Mouse (Mus musculus) thymus, adult 2 months (tissue): ENCODE data around the gene Plcd3. TPM values are rescaled to one million over a fixed set of nuclear protein-coding genes. Genes with fewer than 3 reads are reported as not detected.
A peak's percentile ranks its signal among the peaks of the same experiment; 100 is the strongest.

Experiments
- DNase-seq: peaks from one replicate; pipeline ENCODE4 v3.0.0; 2021
- H3K27ac ChIP-seq: fragments of 200-500 bp; 2 replicates; pipeline ENCODE4 v1.5.1; 2012; ENCODE audit warnings: low read length, control low read depth; ENCODE audit not compliant: control insufficient read depth, insufficient read depth
- H3K27me3 ChIP-seq: fragments of 200-500 bp; 2 replicates; pipeline ENCODE4 v1.6.1; 2012; ENCODE audit warnings: mild to moderate bottlenecking, low read length, moderate library complexity, mixed read lengths; ENCODE audit not compliant: control insufficient read depth, insufficient read depth
- H3K36me3 ChIP-seq: fragments of 200-500 bp; 2 replicates; pipeline ENCODE4 v1.6.1; 2012; ENCODE audit warnings: mild to moderate bottlenecking, low read length, moderate library complexity; ENCODE audit not compliant: control insufficient read depth, insufficient read depth
- H3K4me1 ChIP-seq: fragments of 200-500 bp; replicated peaks from 2 replicates; pipeline ENCODE4 v1.6.1; 2012; ENCODE audit warnings: low read length; ENCODE audit not compliant: control insufficient read depth, insufficient read depth
- H3K4me3 ChIP-seq: fragments of 200-500 bp; 2 replicates; pipeline ENCODE4 v1.5.1; 2012; ENCODE audit warnings: mild to moderate bottlenecking, low read length, control low read depth, moderate library complexity; ENCODE audit not compliant: control insufficient read depth, insufficient read depth
- CTCF ChIP-seq: fragments of 200-500 bp; IDR thresholded peaks from 2 replicates; pipeline ENCODE4 v1.5.1; 2012; ENCODE audit warnings: mild to moderate bottlenecking, control low read depth, low read length, moderate library complexity, borderline replicate concordance; ENCODE audit not compliant: control insufficient read depth, poor library complexity, insufficient read depth; ENCODE audit errors: extremely low read depth
- POLR2A ChIP-seq: fragments of 200-500 bp; IDR thresholded peaks from 2 replicates; pipeline ENCODE4 v1.6.1; 2012; ENCODE audit warnings: mild to moderate bottlenecking, low read length, control low read depth, moderate library complexity; ENCODE audit not compliant: control insufficient read depth, poor library complexity, insufficient read depth; ENCODE audit errors: extremely low read depth
- WGBS: fragments of 180-500 bp; shearing (Covaris S2); methylation state at CpG from one replicate; pipeline ENCODE4 v1.1.7; 2018; 5-methylcytosine and 5-hydroxymethylcytosine counted together
- polyA plus RNA-seq: library from polyadenylated mRNA; depleted of rRNA; stranded (reverse); fragments of >200 nt; gene quantifications from 2 replicates; pipeline ENCODE4 v1.2.3, GENCODE M21; 2012; rRNA removed

Gene Plcd3
- polyA plus RNA-seq, 1 experiment: 5.4 TPM

DNA sequence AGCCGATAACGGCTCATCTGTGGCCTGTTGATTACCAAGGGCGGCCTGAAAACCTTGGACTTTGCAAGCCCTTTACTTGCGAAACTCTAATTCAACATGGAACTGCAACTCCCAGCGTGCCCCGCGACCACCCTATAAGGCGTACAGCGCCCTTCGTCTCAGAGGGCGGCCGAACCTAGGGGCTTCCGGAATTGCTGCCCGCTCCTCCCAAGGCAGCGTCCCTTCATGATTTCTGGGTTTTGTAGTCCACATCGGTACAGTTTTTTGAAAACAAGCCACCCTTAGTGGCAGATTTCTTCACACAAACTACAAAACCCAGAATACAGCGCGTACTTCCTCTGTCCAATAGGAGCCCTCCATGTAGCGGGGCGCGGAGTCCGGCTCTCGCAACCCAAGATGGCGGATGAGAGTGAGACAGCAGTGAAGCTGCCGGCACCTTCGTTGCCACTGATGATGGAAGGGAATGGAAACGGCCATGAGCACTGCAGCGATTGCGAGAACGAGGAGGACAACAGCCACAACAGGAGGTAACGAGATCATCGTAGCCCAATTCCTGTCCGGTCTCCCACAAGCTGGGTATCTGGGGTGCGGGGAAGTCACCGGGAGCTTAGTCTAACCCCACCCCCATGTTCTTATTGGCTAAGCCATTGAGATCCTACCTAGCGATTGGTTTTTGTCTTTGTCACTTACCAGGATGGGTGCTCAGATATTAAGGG lies 73.1 kb downstream of the Plcd3 start, which contains the start of the genes Nmt1 and Dcakd:
TSS of gene Nmt1 (plus strand) at position 15 of the 716 bp plus-strand sequence.
TSS of gene Dcakd (minus strand) at position 158 of the 716 bp plus-strand sequence.
- Histone ChIP-seq H3K4me3 (peak within 1 kb of the TSS; percentile 83), H3K27ac (peak within 1 kb of the TSS; percentile 15; the same call in 1 of the 2 replicates), H3K27me3 (no peaks in the 10 kb centered on the region), H3K36me3 (no peaks in the 10 kb centered on the region), H3K4me1 (peaks cover 2% of the 10 kb centered on the region)
- DNase-seq: peak; percentile 91
- under 1% methylated on average over 36 of the region's 36 CpGs for WGBS
- peak; percentile 67 for TF ChIP-seq POLR2A
- no peak for TF ChIP-seq CTCF

DNA sequence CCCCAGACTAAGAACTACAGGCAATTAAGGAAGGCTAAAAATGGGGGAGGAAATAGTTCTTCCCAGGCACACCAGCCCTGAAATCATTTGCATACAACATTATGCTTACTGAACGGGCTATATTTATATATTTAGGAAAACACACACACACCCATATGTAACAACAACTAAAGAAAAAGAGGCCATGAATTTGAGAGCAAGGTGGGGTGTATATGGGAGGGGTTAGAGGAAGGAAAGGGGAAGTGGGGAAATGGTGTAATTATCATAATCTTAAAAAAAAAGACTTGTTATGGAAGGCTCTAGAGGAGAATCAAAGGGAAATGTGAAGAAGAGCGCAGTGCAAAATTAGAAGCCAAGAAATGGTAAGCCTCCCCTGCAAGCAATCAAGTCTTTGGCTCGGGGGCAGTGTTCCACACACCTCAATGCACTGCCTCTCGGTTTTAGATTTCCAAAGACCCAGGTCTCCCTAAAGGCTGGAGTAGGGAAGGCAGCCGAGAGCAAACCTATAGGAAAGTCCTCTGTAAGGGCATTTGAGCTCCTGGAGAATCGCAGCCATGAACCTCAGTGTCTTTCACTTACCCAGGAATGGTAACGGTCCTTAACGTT lies 73.8 kb downstream of the Plcd3 start:
- Histone ChIP-seq H3K36me3 (no peaks in the 10 kb centered on the region), H3K27ac (peak overlapping the region; percentile 15; the same call in 1 of the 2 replicates), H3K4me1 (peaks cover 2% of the 10 kb centered on the region), H3K4me3 (peak overlapping the region; percentile 83), H3K27me3 (no peaks in the 10 kb centered on the region)
- 10% methylated on average over 8 of the region's 8 CpGs for WGBS
- no peak for TF ChIP-seq CTCF
- TF ChIP-seq POLR2A: no peak
- no peak for DNase-seq

DNA sequence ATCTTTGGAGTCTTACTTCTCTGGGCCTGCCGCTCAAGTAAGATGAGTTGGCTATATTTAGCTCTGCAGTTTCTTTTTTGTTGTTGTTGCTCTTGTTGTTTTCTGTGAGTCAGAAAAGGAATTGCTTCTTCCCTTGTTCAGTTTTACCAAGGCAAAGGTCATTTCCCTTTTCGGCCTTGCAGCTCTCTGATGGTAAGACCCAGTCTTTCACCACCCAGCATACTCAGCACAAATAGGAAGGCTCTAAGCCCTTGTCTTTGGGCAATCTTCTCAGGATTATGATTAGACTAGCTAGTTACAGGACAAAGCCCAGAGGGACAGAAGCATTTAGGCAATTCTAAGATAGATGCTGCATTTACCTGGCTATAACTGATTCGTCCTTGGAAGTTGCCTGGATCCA lies 74.6 kb downstream of the Plcd3 start:
- no peak for DNase-seq
- no peak overlapping the region for H3K27ac ChIP-seq
- H3K4me1 ChIP-seq: peaks cover 2% of the 10 kb centered on the region
- H3K4me3 ChIP-seq: no peak overlapping the region
- H3K36me3 ChIP-seq: no peaks in the 10 kb centered on the region
- no peaks in the 10 kb centered on the region for H3K27me3 ChIP-seq
- TF ChIP-seq CTCF: no peak
- TF ChIP-seq POLR2A: no peak
- 88% methylated on average over 3 of the region's 3 CpGs for WGBS

DNA sequence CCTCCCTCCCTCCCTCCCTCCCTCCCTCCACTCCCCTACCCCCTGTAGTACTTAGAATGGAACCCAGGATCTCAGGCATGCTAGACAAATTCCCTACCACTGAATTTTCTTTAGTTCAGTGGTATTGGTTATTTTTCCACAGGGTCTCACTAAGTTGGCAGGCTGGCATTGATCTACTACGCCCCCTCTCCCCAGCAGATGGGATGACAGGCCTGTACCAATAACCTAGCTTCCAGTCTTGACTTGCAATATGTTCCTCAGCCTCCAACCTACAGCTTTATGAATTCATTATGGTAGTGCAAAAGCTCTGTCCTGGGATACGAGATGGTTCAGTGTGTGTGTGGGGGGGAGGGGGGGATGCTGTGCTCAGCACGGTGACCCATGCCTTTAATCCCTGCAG lies 77.5 kb downstream of the Plcd3 start:
- Histone ChIP-seq H3K4me1 (peaks cover 2% of the 10 kb centered on the region), H3K27me3 (no peaks in the 10 kb centered on the region), H3K36me3 (no peaks in the 10 kb centered on the region), H3K4me3 (no peak overlapping the region), H3K27ac (no peak overlapping the region)
- WGBS: 97% methylated on average over 3 of the region's 3 CpGs
- no peak for DNase-seq
- TF ChIP-seq POLR2A (no peak), CTCF (no peak)

DNA sequence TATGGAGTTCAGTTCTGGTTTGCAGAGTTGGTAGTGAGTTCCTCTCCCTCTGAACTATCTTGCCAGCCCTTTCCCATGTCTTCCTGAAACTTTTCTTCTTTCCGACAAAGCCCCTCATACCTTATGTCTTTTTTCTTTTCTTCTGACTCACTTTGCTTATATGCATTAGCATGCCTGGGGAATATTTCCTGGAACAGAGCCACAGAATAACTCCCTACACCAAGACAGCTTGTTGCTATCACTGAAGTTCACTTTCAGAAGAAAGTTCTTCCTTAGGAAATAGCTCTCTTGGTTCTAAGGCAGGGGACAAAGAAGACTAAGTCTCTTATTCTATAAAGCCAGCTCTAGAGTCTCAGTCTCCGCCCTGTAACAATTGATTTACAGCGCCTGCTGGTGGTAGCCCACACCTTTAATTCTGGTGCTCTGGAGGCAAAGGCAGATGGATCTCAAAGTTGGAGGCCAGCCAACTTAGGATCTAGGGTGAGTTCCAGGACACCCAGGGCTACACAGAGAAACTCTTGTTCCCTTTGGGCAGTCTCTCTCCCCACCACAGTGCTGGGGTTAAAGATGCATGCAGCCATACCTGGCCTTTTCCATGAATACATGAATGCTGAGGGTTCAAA lies 80.6 kb downstream of the Plcd3 start:
- TF ChIP-seq POLR2A (no peak), CTCF (no peak)
- Histone ChIP-seq H3K4me3 (no peak overlapping the region), H3K27ac (no peak overlapping the region), H3K4me1 (peaks cover 2% of the 10 kb centered on the region), H3K27me3 (no peaks in the 10 kb centered on the region), H3K36me3 (no peaks in the 10 kb centered on the region)
- DNase-seq: no peak
- WGBS: 90% methylated on average over 3 of the region's 3 CpGs

Other genes starting within 250 kb of the Plcd3 start
- 215 and 245 TPM in 2 replicates for gene Eftud2, start 220.7 kb downstream of the Plcd3 start, polyA plus RNA-seq
- gene Ccdc103, start 220.5 kb downstream of the Plcd3 start, polyA plus RNA-seq: 0.28 TPM in 1 of 2 replicates, not detected in the other
- gene Fam187a, start 216.5 kb downstream of the Plcd3 start, polyA plus RNA-seq: not detected in 2 replicates
- gene Gfap, start 200.7 kb downstream of the Plcd3 start, polyA plus RNA-seq: 0.94 and 1.1 TPM in 2 replicates
- gene Kif18b, start 176.5 kb downstream of the Plcd3 start, polyA plus RNA-seq: 45.1 and 60.0 TPM in 2 replicates
- 0.08 and 0.20 TPM in 2 replicates for gene C1ql1, start 155.0 kb downstream of the Plcd3 start, polyA plus RNA-seq
- 52.5 and 60.8 TPM in 2 replicates for gene Nmt1, start 73.5 kb downstream of the Plcd3 start, polyA plus RNA-seq
- 77.5 and 88.2 TPM in 2 replicates for gene Dcakd, start 73.3 kb downstream of the Plcd3 start, polyA plus RNA-seq
- 28.8 and 29.5 TPM in 2 replicates for gene Acbd4, start within 50 bp of the Plcd3 start, polyA plus RNA-seq
- gene Hexim1, start 14.6 kb upstream of the Plcd3 start, polyA plus RNA-seq: 18.2 and 18.4 TPM in 2 replicates
- gene Hexim2, start 30.8 kb upstream of the Plcd3 start, polyA plus RNA-seq: 4.9 and 6.9 TPM in 2 replicates
- 235 and 264 TPM in 2 replicates for gene Fmnl1, start 69.4 kb upstream of the Plcd3 start, polyA plus RNA-seq
- gene 1700023F06Rik, start 106.9 kb upstream of the Plcd3 start, polyA plus RNA-seq: 0.23 and 0.35 TPM in 2 replicates
- gene Spata32, start 116.8 kb upstream of the Plcd3 start, polyA plus RNA-seq: not detected in 2 replicates
- gene Map3k14, start 165.8 kb upstream of the Plcd3 start, polyA plus RNA-seq: 40.7 and 41.3 TPM in 2 replicates